Mouse (Mus musculus) left cerebral cortex, postnatal 36 days (tissue): ENCODE data around the gene Nbas. TPM values are rescaled to one million over a fixed set of nuclear protein-coding genes. Genes with fewer than 3 reads are reported as not detected.

Experiments used
- DNase-seq, 2 experiments: peaks; one replicate each; pipeline ENCODE4 v3.0.0; 2021 to 2022; ENCODE audit warnings: low spot score in 2 of 2, mixed read lengths in 1 of 2
- intact Hi-C: fragments of 180-260 bp; cut with DNase I; formaldehyde crosslinking; loops from one replicate; pipeline ENCODE4 v1.15.1; 2025
- total RNA-seq, 2 experiments: library from RNA; stranded (reverse); gene quantifications; 2 replicates each; pipeline ENCODE4 v1.2.3; 2021

The Nbas gene
- total RNA-seq, 2 experiments from 2014 or later = 31.3 to 33.6 TPM

- DNase-seq = no peak
- intact Hi-C loops = no loop called here
These were observed 236.0 kb downstream of the Nbas start for GRCm38 (mm10) chr12:13504771-13505444.

GRCm38 (mm10) chr12:13518082-13518481, 249.1 kb downstream of the Nbas start:
- DNase-seq = no peak
- intact Hi-C loops = no loop called here

DNA sequence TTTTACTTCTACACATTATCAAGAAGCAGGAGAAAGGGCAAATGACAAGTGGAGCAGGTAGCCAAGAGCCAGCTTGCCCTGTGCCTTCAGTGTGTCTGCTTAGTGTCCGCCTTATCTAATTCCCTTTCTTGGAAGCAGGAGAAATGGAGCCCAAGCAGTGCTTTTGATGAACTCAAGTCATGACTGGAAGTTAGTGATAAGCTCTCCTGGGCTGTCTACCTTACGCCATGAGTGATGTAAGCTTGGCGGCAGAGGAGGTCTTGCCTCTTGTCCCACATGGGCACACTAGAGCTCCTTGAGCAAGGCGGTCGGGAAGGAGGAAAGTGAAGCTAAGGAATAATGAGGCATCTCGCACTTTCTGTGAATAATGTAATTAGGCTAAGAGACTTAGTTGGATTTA, 250.5 kb downstream of the Nbas start:
- intact Hi-C loops = no loop called here
- no peak for DNase-seq

DNA sequence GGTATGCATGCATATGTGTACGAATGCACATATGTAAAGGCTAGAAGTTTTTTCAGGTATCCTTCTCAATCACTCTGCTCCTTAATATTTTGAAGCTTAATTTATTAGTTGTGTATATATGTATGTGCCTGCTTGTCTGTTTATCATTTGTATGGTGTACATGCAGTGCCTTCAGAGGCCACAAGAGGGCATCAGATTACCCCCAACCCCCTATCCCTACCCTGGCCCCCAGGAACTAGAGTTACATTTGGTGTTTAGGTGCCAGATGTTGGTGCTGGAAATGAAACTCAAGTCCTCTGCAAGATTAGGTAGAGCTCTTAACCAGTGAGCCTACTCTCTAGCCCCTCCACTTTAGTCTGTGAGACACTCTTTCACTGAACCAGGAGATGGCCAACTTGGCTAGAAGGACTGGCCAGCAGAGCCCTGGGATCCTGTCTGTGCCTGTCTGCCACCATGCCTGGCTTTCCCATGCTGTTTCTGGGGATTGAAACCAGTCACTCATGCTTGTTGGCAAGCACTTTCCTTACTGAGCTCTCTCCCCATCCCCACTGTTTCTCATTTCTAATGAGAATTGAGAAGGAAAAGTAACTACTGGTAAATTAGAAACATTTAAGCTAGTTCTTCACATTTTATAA, 263.9 kb downstream of the Nbas start:
- DNase-seq = no peak
- intact Hi-C loops = no loop called here

- intact Hi-C loops = no loop called here
- DNase-seq = no peak
These were observed 270.2 kb downstream of the Nbas start for GRCm38 (mm10) chr12:13539171-13539570.

GRCm38 (mm10) chr12:13543806-13544205, 274.9 kb downstream of the Nbas start:
- no peak for DNase-seq
- intact Hi-C loops = no loop called here

- intact Hi-C loops = no loop called here
- no peak for DNase-seq
These were observed 294.8 kb downstream of the Nbas start for GRCm38 (mm10) chr12:13563646-13564289.

DNA sequence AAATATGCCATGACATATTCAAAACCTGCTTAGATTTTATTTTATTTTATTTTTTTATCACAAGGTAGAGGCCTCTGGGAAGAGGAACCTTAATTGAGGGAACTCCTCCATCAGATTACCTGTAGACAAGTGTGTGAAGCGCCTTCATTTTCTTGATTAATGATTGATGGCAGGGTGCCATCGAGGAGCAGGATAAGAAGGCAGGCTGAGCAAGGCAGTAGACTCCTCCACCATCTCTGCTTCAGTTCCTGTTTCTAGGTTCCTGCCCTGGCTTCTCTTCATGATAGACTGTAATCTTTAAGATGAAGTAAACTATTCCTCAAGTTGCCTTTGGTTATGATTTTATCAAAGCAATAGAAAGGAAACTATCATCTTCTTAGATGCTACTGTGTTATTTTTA, 295.4 kb downstream of the Nbas start:
- intact Hi-C loops = no loop called here
- no peak for DNase-seq

GRCm38 (mm10) chr12:13566421-13566820, 297.5 kb downstream of the Nbas start:
- DNase-seq = no peak
- intact Hi-C loops = no loop called here

GRCm38 (mm10) chr12:13575158-13575557, 306.2 kb downstream of the Nbas start:
- DNase-seq = no peak
- intact Hi-C loops = no loop called here

DNA sequence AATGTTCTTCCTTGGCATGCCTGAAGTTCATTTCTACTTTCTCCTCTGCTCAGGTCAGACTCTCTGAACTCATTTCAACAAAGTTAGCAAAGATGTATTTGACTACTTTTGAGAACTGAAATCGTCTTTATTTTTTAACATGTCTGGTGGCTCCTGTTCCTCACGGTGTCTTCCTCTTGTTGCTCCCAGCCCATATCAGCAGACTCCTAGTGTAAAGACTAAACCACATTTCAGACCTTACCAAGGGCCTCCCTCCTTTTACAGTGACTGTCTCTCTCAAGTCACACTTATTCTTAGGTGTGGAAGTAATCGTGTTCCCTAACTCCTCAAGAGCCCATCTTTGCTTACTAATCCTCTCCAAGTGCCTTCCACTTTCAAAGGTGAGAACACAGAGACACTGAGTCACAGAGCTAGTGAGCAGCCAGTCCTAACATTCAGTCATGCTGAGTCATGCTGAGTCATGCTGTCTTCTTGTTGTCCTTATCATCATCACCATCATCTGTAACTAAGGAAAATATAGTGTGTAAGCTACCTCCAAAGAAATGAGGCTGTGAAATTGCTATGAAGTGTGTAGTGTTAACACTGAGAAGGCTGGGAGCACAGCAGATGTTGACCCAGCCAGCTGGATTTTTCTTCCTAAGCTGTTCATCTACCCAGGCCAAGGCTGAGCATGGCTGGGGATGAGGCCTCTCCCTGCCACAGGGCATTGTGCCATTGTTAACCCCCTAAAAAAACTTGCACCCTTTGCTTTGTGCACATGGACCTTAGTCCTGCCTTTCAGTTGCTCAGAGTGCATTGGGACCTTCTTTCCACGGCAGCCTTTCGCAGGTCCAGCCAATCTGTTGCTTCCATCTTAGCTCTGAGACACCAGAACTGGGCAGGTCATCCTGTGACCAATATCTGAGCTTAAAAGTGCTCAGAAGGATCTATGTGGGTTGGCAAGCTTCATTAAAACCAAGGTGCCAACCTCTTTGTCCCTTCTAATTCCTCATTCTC, 307.0 kb downstream of the Nbas start:
- no peak for DNase-seq
- intact Hi-C loops = no loop called here

DNA sequence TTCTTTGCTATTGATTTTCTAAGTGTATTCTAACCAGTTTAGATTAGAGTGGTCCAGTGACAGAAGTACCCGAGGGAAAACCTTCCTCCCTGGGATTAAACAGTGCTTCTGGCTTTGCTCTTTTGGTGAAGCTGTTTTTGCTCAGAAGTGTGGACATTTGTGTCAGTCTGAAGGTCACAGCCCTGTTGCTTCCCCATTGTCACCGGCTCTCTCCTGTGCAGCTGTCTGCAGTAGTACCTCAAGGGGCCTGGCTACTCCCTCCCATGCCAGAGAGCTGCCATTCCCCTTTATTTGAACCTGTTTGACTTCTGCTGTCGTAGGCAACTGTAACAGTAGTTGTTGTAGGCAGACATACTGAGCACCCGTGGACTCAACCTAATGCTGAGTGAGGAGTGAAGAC, 307.8 kb downstream of the Nbas start:
- DNase-seq = no peak
- intact Hi-C loops = no loop called here

- intact Hi-C loops = no loop called here
- no peak for DNase-seq
These were observed 311.9 kb downstream of the Nbas start for GRCm38 (mm10) chr12:13580796-13581195.

GRCm38 (mm10) chr12:13583386-13583785, 314.5 kb downstream of the Nbas start:
- intact Hi-C loops = no loop called here
- DNase-seq = no peak

- intact Hi-C loops = no loop called here
These were observed 316.7 kb downstream of the Nbas start for GRCm38 (mm10) chr12:13585527-13586156.

GRCm38 (mm10) chr12:13587675-13588074, 318.7 kb downstream of the Nbas start:
- no peak for DNase-seq
- intact Hi-C loops = no loop called here

More at GRCm38 (mm10) chr12:13585527-13586156, 316.7 kb downstream of the Nbas start:
- no peak for DNase-seq

DNA sequence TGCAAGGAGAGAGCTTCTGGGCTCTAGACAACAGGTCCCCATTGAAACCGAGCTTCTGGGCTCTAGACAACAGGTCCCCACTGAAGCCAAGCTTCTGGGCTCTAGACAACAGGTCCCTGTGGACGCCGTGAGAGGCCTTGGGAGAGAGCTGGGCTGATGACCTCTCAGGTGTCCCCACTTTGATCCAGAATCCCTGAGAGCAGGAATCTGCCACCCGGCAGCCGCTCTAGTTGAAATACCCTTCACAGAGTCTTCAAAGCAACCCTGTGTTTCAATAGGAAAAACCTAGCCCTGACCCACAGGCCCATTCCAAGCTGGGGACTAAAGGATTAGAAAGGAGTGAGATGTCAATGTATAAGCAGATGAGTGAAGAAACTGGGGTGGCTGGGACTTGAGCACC, 320.1 kb downstream of the Nbas start:
- intact Hi-C loops = no loop called here
- no peak for DNase-seq

DNA sequence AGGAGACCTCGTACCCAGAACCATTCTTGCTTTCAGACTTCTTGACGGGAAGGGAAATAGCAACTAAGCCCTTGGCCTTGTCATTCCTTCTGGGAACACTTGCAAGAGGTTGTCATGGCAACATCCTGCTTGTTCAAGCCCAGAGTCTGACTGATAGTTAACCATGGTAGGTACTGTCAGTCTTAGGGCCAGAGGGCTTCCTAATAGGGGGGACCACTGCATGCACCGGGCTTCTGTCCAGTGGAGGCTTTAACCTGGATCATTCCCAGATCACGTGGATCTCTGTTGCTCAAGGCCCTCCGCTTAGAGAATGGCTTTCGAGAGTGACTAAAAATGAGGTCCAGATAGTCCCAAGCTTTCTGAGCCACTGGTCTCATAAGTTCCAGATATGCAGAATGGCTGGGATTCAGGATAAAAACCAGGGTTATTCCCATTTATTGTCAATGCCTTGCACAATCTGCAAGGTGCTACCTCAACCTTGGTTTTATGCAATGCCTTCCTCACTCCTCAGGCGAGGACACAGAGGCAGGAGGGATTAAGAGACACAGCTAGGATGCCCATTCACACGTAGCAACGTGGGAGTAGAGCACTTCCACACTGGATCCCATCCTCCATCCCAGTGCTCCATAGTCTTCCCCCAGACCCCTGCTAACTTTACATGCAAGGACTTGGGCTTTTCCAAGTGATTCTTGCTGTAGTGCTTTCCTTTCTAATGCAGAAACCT, 326.0 kb downstream of the Nbas start:
- intact Hi-C loops = no loop called here
- DNase-seq = no peak

- DNase-seq = no peak
These were observed 328.1 kb downstream of the Nbas start for GRCm38 (mm10) chr12:13597026-13597425.

More at GRCm38 (mm10) chr12:13597026-13597425, 328.1 kb downstream of the Nbas start:
- intact Hi-C loops = no loop called here
